Mouse (Mus musculus): ENCODE data around the gene Ninl. TPM values are rescaled to one million over a fixed set of nuclear protein-coding genes. Genes with fewer than 3 reads are reported as not detected.

The Ninl gene
- polyA plus RNA-seq, 1 experiment from 2014 or later: 6.7 TPM

GRCm38 (mm10) chr2:150930806-150931205 lies 108.4 kb downstream of the Ninl start:
- no peaks in the 10 kb centered on the region for H3K27me3 ChIP-seq (ENCODE audit: insufficient read depth, low read length)
- no peak overlapping the region for H3K9ac ChIP-seq (ENCODE audit: low read depth, low read length)
- H3K27ac ChIP-seq: no peak overlapping the region
- WGBS: 73% methylated on average over 3 of the region's 3 CpGs
- TF ChIP-seq CTCF (IDR thresholded peaks at IDR 0.05; ENCODE audit: low read depth): no peak
- DNase-seq (ENCODE audit: low spot score): no peak
- H3K4me1 ChIP-seq (replicated peaks; ENCODE audit: insufficient read depth, low read length): no peaks in the 10 kb centered on the region
- no peak overlapping the region for H3K4me2 ChIP-seq (ENCODE audit: low read length)
- H3K4me3 ChIP-seq (replicated peaks; ENCODE audit: low read depth, low read length): no peak overlapping the region
- H3K9me3 ChIP-seq (replicated peaks; ENCODE audit: low read length): no peaks in the 10 kb centered on the region
- no peak for ATAC-seq (replicated peaks; ENCODE audit: low FRiP score, low read depth)
- H3K36me3 ChIP-seq (ENCODE audit: insufficient read depth, low read length): no peaks in the 10 kb centered on the region

- 72% methylated on average over 6 of the region's 6 CpGs for WGBS
- Histone ChIP-seq H3K9me3 (replicated peaks; ENCODE audit: low read length) (no peaks in the 10 kb centered on the region), H3K9ac (ENCODE audit: low read depth, low read length) (no peak overlapping the region), H3K4me3 (replicated peaks; ENCODE audit: low read depth, low read length) (no peak overlapping the region), H3K27ac (no peak overlapping the region), H3K4me1 (replicated peaks; ENCODE audit: insufficient read depth, low read length) (no peaks in the 10 kb centered on the region), H3K4me2 (ENCODE audit: low read length) (no peak overlapping the region), H3K36me3 (ENCODE audit: insufficient read depth, low read length) (no peaks in the 10 kb centered on the region), H3K27me3 (ENCODE audit: insufficient read depth, low read length) (no peaks in the 10 kb centered on the region)
- ATAC-seq (replicated peaks; ENCODE audit: low FRiP score, low read depth) (no peak), DNase-seq (ENCODE audit: low spot score) (no peak)
- TF ChIP-seq CTCF (IDR thresholded peaks at IDR 0.05; ENCODE audit: low read depth): no peak
Measured at GRCm38 (mm10) chr2:150929156-150929555, 110.0 kb downstream of the Ninl start.

GRCm38 (mm10) chr2:150927038-150927720 lies 112.0 kb downstream of the Ninl start:
- H3K9me3 ChIP-seq (replicated peaks; ENCODE audit: low read length): no peaks in the 10 kb centered on the region
- no peak for TF ChIP-seq CTCF (IDR thresholded peaks at IDR 0.05; ENCODE audit: low read depth)
- 80% methylated on average over 11 of the region's 11 CpGs for WGBS
- H3K27ac ChIP-seq: no peak overlapping the region
- DNase-seq (ENCODE audit: low spot score): no peak
- no peak overlapping the region for H3K9ac ChIP-seq (ENCODE audit: low read depth, low read length)
- no peaks in the 10 kb centered on the region for H3K36me3 ChIP-seq (ENCODE audit: insufficient read depth, low read length)
- H3K4me3 ChIP-seq (replicated peaks; ENCODE audit: low read depth, low read length): no peak overlapping the region
- H3K4me2 ChIP-seq (ENCODE audit: low read length): no peak overlapping the region
- no peak for ATAC-seq (replicated peaks; ENCODE audit: low FRiP score, low read depth)
- H3K27me3 ChIP-seq (ENCODE audit: insufficient read depth, low read length): no peaks in the 10 kb centered on the region
- H3K4me1 ChIP-seq (replicated peaks; ENCODE audit: insufficient read depth, low read length): no peaks in the 10 kb centered on the region

GRCm38 (mm10) chr2:150923505-150923904 lies 115.7 kb downstream of the Ninl start:
- no peak overlapping the region for H3K27ac ChIP-seq
- no peaks in the 10 kb centered on the region for H3K27me3 ChIP-seq (ENCODE audit: insufficient read depth, low read length)
- no peak overlapping the region for H3K4me2 ChIP-seq (ENCODE audit: low read length)
- TF ChIP-seq CTCF (IDR thresholded peaks at IDR 0.05; ENCODE audit: low read depth): no peak
- no peak for DNase-seq (ENCODE audit: low spot score)
- H3K36me3 ChIP-seq (ENCODE audit: insufficient read depth, low read length): no peaks in the 10 kb centered on the region
- H3K4me1 ChIP-seq (replicated peaks; ENCODE audit: insufficient read depth, low read length): no peaks in the 10 kb centered on the region
- no peak overlapping the region for H3K9ac ChIP-seq (ENCODE audit: low read depth, low read length)
- H3K4me3 ChIP-seq (replicated peaks; ENCODE audit: low read depth, low read length): no peak overlapping the region
- no peaks in the 10 kb centered on the region for H3K9me3 ChIP-seq (replicated peaks; ENCODE audit: low read length)
- no peak for ATAC-seq (replicated peaks; ENCODE audit: low FRiP score, low read depth)
- 85% methylated on average over 7 of the region's 7 CpGs for WGBS

GRCm38 (mm10) chr2:150923026-150923425 lies 116.2 kb downstream of the Ninl start:
- Histone ChIP-seq H3K4me3 (replicated peaks; ENCODE audit: low read depth, low read length) (no peak overlapping the region), H3K27ac (no peak overlapping the region), H3K9me3 (replicated peaks; ENCODE audit: low read length) (no peaks in the 10 kb centered on the region), H3K9ac (ENCODE audit: low read depth, low read length) (no peak overlapping the region), H3K36me3 (ENCODE audit: insufficient read depth, low read length) (no peaks in the 10 kb centered on the region), H3K27me3 (ENCODE audit: insufficient read depth, low read length) (no peaks in the 10 kb centered on the region), H3K4me2 (ENCODE audit: low read length) (no peak overlapping the region), H3K4me1 (replicated peaks; ENCODE audit: insufficient read depth, low read length) (no peaks in the 10 kb centered on the region)
- 89% methylated on average over 3 of the region's 3 CpGs for WGBS
- ATAC-seq (replicated peaks; ENCODE audit: low FRiP score, low read depth) (no peak), DNase-seq (ENCODE audit: low spot score) (no peak)
- no peak for TF ChIP-seq CTCF (IDR thresholded peaks at IDR 0.05; ENCODE audit: low read depth)

GRCm38 (mm10) chr2:150922165-150922564 lies 117.0 kb downstream of the Ninl start:
- no peaks in the 10 kb centered on the region for H3K9me3 ChIP-seq (replicated peaks; ENCODE audit: low read length)
- ATAC-seq (replicated peaks; ENCODE audit: low FRiP score, low read depth) (no peak), DNase-seq (ENCODE audit: low spot score) (no peak)
- no peaks in the 10 kb centered on the region for H3K36me3 ChIP-seq (ENCODE audit: insufficient read depth, low read length)
- H3K4me3 ChIP-seq (replicated peaks; ENCODE audit: low read depth, low read length): no peak overlapping the region
- no peak overlapping the region for H3K9ac ChIP-seq (ENCODE audit: low read depth, low read length)
- no peaks in the 10 kb centered on the region for H3K4me1 ChIP-seq (replicated peaks; ENCODE audit: insufficient read depth, low read length)
- H3K4me2 ChIP-seq (ENCODE audit: low read length): no peak overlapping the region
- WGBS: 88% methylated on average over 4 of the region's 4 CpGs
- H3K27me3 ChIP-seq (ENCODE audit: insufficient read depth, low read length): no peaks in the 10 kb centered on the region
- H3K27ac ChIP-seq: no peak overlapping the region
- no peak for TF ChIP-seq CTCF (IDR thresholded peaks at IDR 0.05; ENCODE audit: low read depth)

- no peak for DNase-seq (ENCODE audit: low spot score)
- no peak for TF ChIP-seq CTCF (IDR thresholded peaks at IDR 0.05; ENCODE audit: low read depth)
- H3K27me3 ChIP-seq (ENCODE audit: insufficient read depth, low read length): no peaks in the 10 kb centered on the region
Measured at GRCm38 (mm10) chr2:150921697-150922096, 117.5 kb downstream of the Ninl start.

More at GRCm38 (mm10) chr2:150921697-150922096, 117.5 kb downstream of the Ninl start:
- H3K36me3 ChIP-seq (ENCODE audit: insufficient read depth, low read length): no peaks in the 10 kb centered on the region
- no peaks in the 10 kb centered on the region for H3K9me3 ChIP-seq (replicated peaks; ENCODE audit: low read length)
- ATAC-seq (replicated peaks; ENCODE audit: low FRiP score, low read depth): no peak
- no peak overlapping the region for H3K27ac ChIP-seq
- 84% methylated on average over 6 of the region's 6 CpGs for WGBS
- no peaks in the 10 kb centered on the region for H3K4me1 ChIP-seq (replicated peaks; ENCODE audit: insufficient read depth, low read length)
- H3K4me3 ChIP-seq (replicated peaks; ENCODE audit: low read depth, low read length): no peak overlapping the region
- no peak overlapping the region for H3K9ac ChIP-seq (ENCODE audit: low read depth, low read length)
- no peak overlapping the region for H3K4me2 ChIP-seq (ENCODE audit: low read length)
